Mouse (Mus musculus) liver, embryonic 11.5 days (tissue): ENCODE data around the gene Tbl3. TPM values are rescaled to one million over a fixed set of nuclear protein-coding genes. Genes with fewer than 3 reads are reported as not detected.
A peak's percentile ranks its signal among the peaks of the same experiment; 100 is the strongest.
"Not testable (repeated sequence)": the region's sequence is repeated elsewhere in the genome, so short reads cannot be mapped to it uniquely, and the experiment has no call there.

Source experiments
- ATAC-seq: fragments of 200-750 bp; cut with Nextera tagmentation; replicated peaks from 2 replicates; pipeline ENCODE4 v1.8.0; 2017; ENCODE audit warnings: moderate number of reproducible peaks, mild to moderate bottlenecking, moderate TSS enrichment, moderate library complexity; ENCODE audit not compliant: low FRiP score
- DNase-seq: peaks from one replicate; pipeline ENCODE4 v3.0.0-alpha.2; 2017; ENCODE audit warnings: low spot score
- H3K27ac ChIP-seq: fragments of 300-500 bp; sonication (generic); 2 replicates; pipeline ENCODE4 v1.5.1; 2014; ENCODE audit warnings: mild to moderate bottlenecking, low read depth, low read length, control low read depth
- H3K27me3 ChIP-seq: fragments of 300-500 bp; sonication (generic); replicated peaks from 2 replicates; pipeline ENCODE4 v1.6.1; 2014; ENCODE audit warnings: low read length, mixed read lengths; ENCODE audit not compliant: control insufficient read depth, insufficient read depth
- H3K36me3 ChIP-seq: fragments of 300-500 bp; sonication (generic); 2 replicates; pipeline ENCODE4 v1.6.1; 2014; ENCODE audit warnings: mild to moderate bottlenecking, low read length, moderate library complexity, mixed read lengths; ENCODE audit not compliant: control insufficient read depth, insufficient read depth
- H3K4me1 ChIP-seq: fragments of 300-500 bp; sonication (generic); replicated peaks from 2 replicates; pipeline ENCODE4 v1.6.1; 2014; ENCODE audit warnings: low read length, mixed read lengths; ENCODE audit not compliant: control insufficient read depth, insufficient read depth
- H3K4me2 ChIP-seq: fragments of 300-500 bp; sonication (generic); 2 replicates; pipeline ENCODE4 v1.6.1; 2014; ENCODE audit warnings: mild to moderate bottlenecking, control low read depth, moderate library complexity
- H3K4me3 ChIP-seq: fragments of 300-500 bp; sonication (generic); 2 replicates; pipeline ENCODE4 v1.5.1; 2014; ENCODE audit warnings: low read depth, low read length, control low read depth
- H3K9ac ChIP-seq: fragments of 300-500 bp; sonication (generic); 2 replicates; pipeline ENCODE4 v1.6.1; 2014; ENCODE audit warnings: low read depth, low read length, control low read depth
- H3K9me3 ChIP-seq: fragments of 300-500 bp; sonication (generic); 2 replicates; pipeline ENCODE4 v1.6.1; 2016; ENCODE audit warnings: low read length, inconsistent platforms, mixed read lengths; ENCODE audit not compliant: control insufficient read depth
- WGBS: fragments of 180-500 bp; shearing (Covaris S2); extraction: QIAGEN DNeasy Blood & Tissue Kit; methylation state at CpG from one replicate; pipeline ENCODE4 v1.1.7; 2014; 5-methylcytosine and 5-hydroxymethylcytosine counted together
- polyA plus RNA-seq: library from polyadenylated mRNA; unstranded; fragments of >200 nt; fragmentation: Nextera tagmentation; extraction: Ambion mirVana; gene quantifications from 2 replicates; pipeline ENCODE4 v1.2.1, GENCODE M21; 2014

The Tbl3 gene
- polyA plus RNA-seq, 1 experiment from 2014 or later, result 102 TPM

DNA sequence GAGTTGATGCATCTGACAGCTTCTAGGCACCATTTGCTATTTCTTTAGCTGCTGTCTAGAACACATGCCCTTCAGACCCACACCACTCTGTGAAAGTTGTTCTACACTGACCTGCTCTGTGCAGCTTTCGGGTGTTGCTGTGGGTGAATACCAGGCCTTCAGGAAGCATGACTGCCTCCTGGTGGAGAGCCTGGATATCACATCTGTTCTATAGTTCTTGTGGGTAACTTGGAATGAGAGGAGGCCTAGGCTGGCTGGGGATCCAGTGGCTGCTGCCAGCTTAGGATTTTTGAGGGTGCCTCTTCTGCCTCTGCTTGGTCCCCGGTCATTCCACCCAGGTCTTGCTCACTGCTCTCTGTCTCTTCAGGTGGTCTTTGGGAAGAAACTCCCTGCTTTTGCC, 31.3 kb downstream of the Tbl3 start:
- Histone ChIP-seq H3K36me3 (peaks cover 40% of the 10 kb centered on the region), H3K9ac (no peak overlapping the region), H3K27ac (no peak overlapping the region), H3K4me3 (no peak overlapping the region), H3K4me2 (no peak overlapping the region), H3K4me1 (peaks cover 31% of the 10 kb centered on the region), H3K27me3 (no peaks in the 10 kb centered on the region), H3K9me3 (no peaks in the 10 kb centered on the region)
- no peak for DNase-seq
- peak; percentile 27; the same call in 1 of the 2 replicates for ATAC-seq
- WGBS, result 75% methylated on average over 2 of the region's 2 CpGs

DNA sequence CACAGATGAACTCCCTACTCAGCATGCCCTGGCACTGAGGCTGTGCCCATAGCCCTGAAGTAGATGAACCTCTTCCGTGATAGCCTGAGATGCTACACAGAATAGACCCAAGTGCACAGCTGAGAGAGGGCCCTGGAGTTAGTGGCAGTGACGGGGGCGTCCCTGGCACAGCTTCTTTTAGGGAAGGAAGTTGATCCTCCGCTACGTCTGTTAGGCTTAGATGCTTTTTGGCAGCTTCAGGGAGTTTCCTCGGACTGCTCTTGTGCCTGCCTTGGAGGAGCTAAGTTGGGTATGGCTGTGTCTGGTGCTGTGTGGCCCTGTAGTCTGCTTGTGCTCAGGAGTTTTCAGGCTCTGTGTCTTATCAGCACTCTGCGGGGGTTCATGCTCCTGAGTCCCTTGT, 33.2 kb downstream of the Tbl3 start:
- Histone ChIP-seq H3K4me3 (no peak overlapping the region), H3K36me3 (peaks cover 23% of the 10 kb centered on the region), H3K27me3 (no peaks in the 10 kb centered on the region), H3K4me1 (peaks cover 40% of the 10 kb centered on the region), H3K27ac (no peak overlapping the region), H3K9me3 (no peaks in the 10 kb centered on the region), H3K9ac (peak overlapping the region; percentile 31; the same call in 1 of the 2 replicates), H3K4me2 (no peak overlapping the region)
- 69% methylated on average over 7 of the region's 7 CpGs for WGBS
- ATAC-seq (no peak), DNase-seq (no peak)

- 17% methylated on average over 5 of the region's 5 CpGs for WGBS
- DNase-seq, result no peak
- no peak for ATAC-seq
- peak overlapping the region; percentile 16; the same call in 1 of the 2 replicates for H3K27ac ChIP-seq
- H3K9ac ChIP-seq, result no peak overlapping the region
- peaks cover 43% of the 10 kb centered on the region for H3K4me1 ChIP-seq
- peaks cover 4% of the 10 kb centered on the region; the same call in 1 of the 2 replicates for H3K36me3 ChIP-seq
- H3K27me3 ChIP-seq, result no peaks in the 10 kb centered on the region
- H3K9me3 ChIP-seq, result no peaks in the 10 kb centered on the region
- peak overlapping the region; percentile 18; the same call in 1 of the 2 replicates for H3K4me3 ChIP-seq
- H3K4me2 ChIP-seq, result peak overlapping the region; percentile 90
Measured at GRCm38 (mm10) chr17:24672141-24672540, 35.3 kb downstream of the Tbl3 start.

DNA sequence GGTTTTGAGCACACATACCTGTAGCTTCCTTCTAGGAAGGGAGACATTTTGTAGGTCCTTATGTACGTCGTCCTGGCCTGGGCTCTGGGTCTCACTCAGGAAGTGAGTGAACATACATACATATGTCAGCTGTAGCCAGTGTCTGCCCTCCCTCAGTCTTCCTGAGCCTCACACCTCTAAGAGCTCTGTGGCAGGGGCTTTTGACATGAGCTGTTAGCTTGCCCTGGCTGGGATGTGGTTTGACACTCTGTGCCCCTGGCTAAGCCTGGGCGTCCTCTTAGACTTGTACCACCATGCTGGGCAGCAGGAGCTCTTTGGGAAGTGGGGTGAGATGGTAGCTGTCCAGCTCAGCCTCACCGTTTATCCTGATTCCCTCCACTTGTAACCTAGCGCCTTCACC, 36.1 kb downstream of the Tbl3 start:
- WGBS, result 64% methylated on average over 5 of the region's 5 CpGs
- H3K9ac ChIP-seq, result peak overlapping the region; percentile 98
- H3K9me3 ChIP-seq, result no peaks in the 10 kb centered on the region
- no peak overlapping the region; the same call in 1 of the 2 replicates for H3K27ac ChIP-seq
- H3K4me1 ChIP-seq, result peaks cover 41% of the 10 kb centered on the region
- ATAC-seq (no peak), DNase-seq (no peak)
- peak overlapping the region; percentile 90 for H3K4me2 ChIP-seq
- H3K4me3 ChIP-seq, result peak overlapping the region; percentile 99
- no peaks in the 10 kb centered on the region for H3K27me3 ChIP-seq
- H3K36me3 ChIP-seq, result no peaks in the 10 kb centered on the region

GRCm38 (mm10) chr17:24670246-24670844, 37.1 kb downstream of the Tbl3 start:
- Histone ChIP-seq H3K4me1 (peaks cover 38% of the 10 kb centered on the region), H3K27ac (peak overlapping the region; percentile 82), H3K4me2 (peak overlapping the region; percentile 90), H3K4me3 (peak overlapping the region; percentile 99), H3K27me3 (no peaks in the 10 kb centered on the region), H3K9me3 (no peaks in the 10 kb centered on the region), H3K36me3 (no peaks in the 10 kb centered on the region), H3K9ac (peak overlapping the region; percentile 98)
- DNase-seq, result no peak
- no peak for ATAC-seq
- WGBS, result 6% methylated on average over 8 of the region's 8 CpGs

- Histone ChIP-seq H3K9ac (peak within 1 kb of the TSS; percentile 98), H3K4me2 (peak within 1 kb of the TSS; percentile 90), H3K9me3 (no peaks in the 10 kb centered on the region), H3K27me3 (no peaks in the 10 kb centered on the region), H3K36me3 (no peaks in the 10 kb centered on the region), H3K4me1 (peaks cover 38% of the 10 kb centered on the region), H3K4me3 (peak within 1 kb of the TSS; percentile 99), H3K27ac (peak within 1 kb of the TSS; percentile 82)
- ATAC-seq (peak; percentile 99), DNase-seq (peak; percentile 92)
- under 1% methylated on average over 73 of the region's 80 CpGs for WGBS
Measured at GRCm38 (mm10) chr17:24669545-24670245, 37.8 kb downstream of the Tbl3 start, which contains the start of gene Zfp598. TSS of gene Zfp598 (plus strand) at chr17:24669687.

DNA sequence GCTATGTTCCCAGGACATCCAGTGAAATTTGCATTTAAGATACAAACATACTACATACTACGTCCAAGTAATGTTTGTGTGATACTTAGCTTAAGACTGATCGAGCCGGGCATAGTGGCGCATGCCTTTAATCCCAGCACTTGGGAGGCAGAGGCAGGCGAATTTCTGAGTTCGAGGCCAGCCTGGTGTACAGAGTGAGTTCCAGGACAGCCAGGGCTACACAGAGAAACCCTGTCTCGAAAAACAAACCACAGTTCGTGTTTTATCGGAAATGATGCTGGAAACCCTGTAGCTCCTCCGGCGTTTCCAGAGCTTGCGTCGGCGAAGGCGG, 38.3 kb downstream of the Tbl3 start:
- H3K36me3 ChIP-seq, H3K9me3 ChIP-seq, H3K27me3 ChIP-seq, DNase-seq: not testable (repeated sequence)
- Histone ChIP-seq H3K4me1 (peaks cover 34% of the 10 kb centered on the region), H3K4me3 (peak overlapping the region; percentile 99), H3K27ac (peak overlapping the region; percentile 82; the same call in 1 of the 2 replicates), H3K4me2 (peak overlapping the region; percentile 90), H3K9ac (peak overlapping the region; percentile 98)
- ATAC-seq, result peak; percentile 27; the same call in 1 of the 2 replicates
- 8% methylated on average over 15 of the region's 15 CpGs for WGBS

DNA sequence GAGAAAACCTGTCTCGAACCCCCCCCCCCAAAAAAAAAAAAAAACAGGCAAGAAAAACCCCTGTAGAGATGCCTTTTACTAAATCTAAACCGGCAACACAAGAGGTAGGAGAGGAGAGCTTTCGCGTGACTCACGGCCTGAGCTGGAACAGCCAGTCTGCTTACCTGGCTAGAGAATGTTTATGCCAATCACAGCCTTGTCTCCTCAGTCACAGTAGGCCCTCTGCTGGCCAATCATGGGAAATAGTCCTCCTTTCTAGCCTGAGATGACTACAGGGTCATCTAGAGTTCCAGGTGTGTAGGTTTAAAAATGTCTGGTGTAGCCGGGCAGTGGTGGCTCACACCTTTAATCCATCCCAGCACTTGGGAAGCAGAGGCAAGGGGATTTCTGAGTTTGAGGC, 40.0 kb downstream of the Tbl3 start:
- Histone ChIP-seq H3K9me3 (no peaks in the 10 kb centered on the region), H3K27ac (no peak overlapping the region), H3K4me1 (peaks cover 28% of the 10 kb centered on the region), H3K27me3 (no peaks in the 10 kb centered on the region), H3K9ac (no peak overlapping the region), H3K4me2 (no peak overlapping the region), H3K36me3 (no peaks in the 10 kb centered on the region), H3K4me3 (no peak overlapping the region)
- DNase-seq (no peak), ATAC-seq (no peak)
- WGBS, result 28% methylated on average over 6 of the region's 6 CpGs

GRCm38 (mm10) chr17:24667011-24667410, 40.4 kb downstream of the Tbl3 start:
- 55% methylated on average over 7 of the region's 7 CpGs for WGBS
- ATAC-seq, result not testable (repeated sequence)

More at GRCm38 (mm10) chr17:24667011-24667410, 40.4 kb downstream of the Tbl3 start:
- not testable (repeated sequence) for H3K9me3 ChIP-seq, H3K4me3 ChIP-seq, H3K9ac ChIP-seq, DNase-seq, H3K4me2 ChIP-seq, H3K27ac ChIP-seq, H3K27me3 ChIP-seq, H3K36me3 ChIP-seq
- H3K4me1 ChIP-seq, result peaks cover 24% of the 10 kb centered on the region
